Mouse (Mus musculus) E14TG2a.4 (cell line): ENCODE data around the gene Ppp1r3f.

Experiments
- CTCF ChIP-seq: conservative IDR thresholded peaks from 2 replicates; pipeline ENCODE4 v1.5.1; 2014; ENCODE audit warnings: low read length
- NANOG ChIP-seq: IDR thresholded peaks from 2 replicates; pipeline ENCODE4 v1.6.1; 2014; ENCODE audit warnings: borderline replicate concordance, low read length, mixed read lengths

GRCm38 (mm10) chrX:7617889-7618551, 43.9 kb upstream of the Ppp1r3f start:
- no peak for TF ChIP-seq CTCF
- no peak for TF ChIP-seq NANOG
